Mouse (Mus musculus) kidney, postnatal 4 days (tissue): Measurements from ENCODE around the gene Ece2.

Source experiments
- DNase-seq, 2 experiments: peaks; one replicate each; pipeline ENCODE4 v3.0.0; 2021; ENCODE audit warnings: mixed read lengths in 2 of 2

Ece2 gene

DNA sequence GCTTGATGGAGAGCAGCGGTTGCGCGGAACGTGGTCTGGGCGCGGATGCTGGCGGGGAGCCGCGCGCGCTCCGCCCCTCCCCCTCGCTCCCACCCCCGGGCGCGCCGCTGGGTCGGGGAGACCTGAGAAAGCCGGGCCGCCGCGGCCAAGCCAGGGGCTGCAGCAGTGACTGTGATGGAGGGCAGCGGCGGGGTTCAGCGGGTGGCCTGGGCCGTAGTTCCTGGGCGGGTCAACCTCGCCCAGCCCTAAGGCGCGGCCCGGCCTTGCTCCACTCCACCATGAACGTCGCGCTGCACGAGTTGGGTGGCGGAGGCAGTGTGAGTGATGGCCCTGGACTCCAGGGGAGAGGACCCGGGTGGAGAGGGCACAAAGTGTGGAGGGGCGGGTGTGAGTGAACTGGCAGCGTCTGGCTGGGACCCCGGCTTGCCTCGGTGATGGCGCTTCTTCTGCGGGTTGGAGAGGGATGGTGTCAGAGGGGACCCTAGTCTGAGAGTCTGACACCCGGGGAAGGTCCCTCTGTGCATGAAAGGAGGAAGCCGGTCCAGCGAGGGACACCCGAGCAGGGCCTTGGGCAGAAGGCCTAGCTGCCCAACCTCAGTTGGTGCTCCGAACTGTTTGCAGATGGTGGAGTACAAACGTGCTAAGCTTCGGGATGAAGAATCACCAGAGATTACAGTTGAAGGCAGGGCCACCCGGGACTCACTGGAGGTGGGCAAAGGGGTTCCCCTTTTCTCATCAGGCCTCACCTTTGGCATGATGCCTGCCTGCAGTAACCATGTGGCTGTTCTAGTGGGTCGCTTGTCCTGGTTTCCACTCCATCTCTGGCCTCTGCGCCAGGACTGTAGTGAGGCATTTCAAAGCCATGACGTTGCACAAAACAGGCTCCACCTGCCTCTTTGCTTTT lies at the start of gene Ece2:
TSS of gene Ece2 (plus strand) at position 98 of the 904 bp plus-strand sequence.
- peak; percentile 46 to 52 for DNase-seq

- peak; percentile 19 to 20 for DNase-seq
These were observed 40.2 kb upstream of the Ece2 start, which contains the start of gene Vwa5b2 for GRCm38 (mm10) chr16:20589366-20589938. Vwa5b2 (plus strand) TSS chr16:20589471.

DNA sequence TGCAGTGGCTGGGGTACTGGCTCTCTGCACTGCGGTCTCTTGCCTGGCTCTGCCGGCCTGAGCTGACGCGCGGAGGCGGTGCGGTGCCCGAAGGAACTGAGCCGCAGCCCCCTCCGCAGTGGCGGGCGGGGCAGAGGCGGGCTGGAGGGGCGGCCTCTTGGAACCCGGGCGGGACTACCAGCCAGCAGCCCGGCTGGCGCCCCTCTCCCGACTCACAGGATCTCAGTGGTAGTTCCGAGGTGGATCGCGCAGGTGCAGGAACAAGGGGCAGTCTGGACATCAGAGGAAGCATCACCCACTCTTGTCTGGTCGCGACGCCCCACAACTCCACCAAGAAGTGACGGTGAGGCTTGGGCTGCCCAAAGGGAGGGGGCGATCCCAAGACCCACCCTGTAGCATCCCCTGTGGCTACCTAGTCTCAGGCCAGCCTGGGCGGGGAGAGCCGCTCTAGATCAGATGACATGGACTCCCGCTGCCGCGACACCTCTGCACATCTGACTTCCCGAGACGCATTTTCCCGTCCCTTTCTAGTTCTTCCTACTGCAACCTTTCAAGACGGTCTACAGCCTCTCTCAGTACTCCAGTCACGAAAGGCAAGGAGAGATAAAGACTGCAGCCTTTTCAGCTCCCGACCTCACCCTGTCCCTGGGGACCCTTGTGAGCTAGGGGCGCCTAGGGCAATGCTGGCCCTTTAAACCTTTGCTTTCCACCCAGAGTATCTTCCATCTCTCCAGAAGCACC lies 39.5 kb upstream of the Ece2 start:
- peak; percentile 51 to 64 for DNase-seq

GRCm38 (mm10) chr16:20590680-20591038 lies 39.0 kb upstream of the Ece2 start:
- DNase-seq, result peak; percentile 22 to 37

- peak; percentile 15 to 20 for DNase-seq
These were observed 38.4 kb upstream of the Ece2 start for GRCm38 (mm10) chr16:20591076-20591705.

DNA sequence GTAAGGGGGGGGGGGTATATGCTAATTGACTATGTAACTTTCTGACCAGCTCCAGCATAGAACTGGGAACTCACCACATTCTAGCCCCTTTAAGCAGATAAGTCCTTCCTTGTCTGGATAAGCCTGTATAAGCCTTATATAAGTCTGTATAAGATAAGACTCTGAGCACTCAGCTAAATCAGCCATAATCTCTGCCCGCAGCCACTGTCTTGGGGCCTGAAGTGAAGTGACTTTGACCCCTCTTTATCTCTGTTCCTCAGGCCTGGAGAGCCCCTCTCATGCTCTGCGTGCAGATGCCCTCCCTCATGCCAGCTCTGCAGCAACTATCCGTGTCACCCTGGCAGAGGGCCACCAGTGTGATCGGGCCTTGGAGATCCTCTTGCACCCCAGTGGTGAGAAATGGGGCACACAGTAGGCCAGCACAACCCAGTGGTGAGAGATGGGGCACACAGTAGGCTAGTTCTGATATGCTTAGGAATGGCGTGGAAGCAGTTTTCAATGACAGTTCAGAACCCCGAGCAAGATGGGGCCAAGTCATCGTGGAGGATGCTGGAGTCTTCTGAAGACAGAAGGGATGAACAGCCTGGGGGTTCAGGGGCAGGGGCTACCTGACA lies 34.5 kb upstream of the Ece2 start:
- no peak for DNase-seq

DNA sequence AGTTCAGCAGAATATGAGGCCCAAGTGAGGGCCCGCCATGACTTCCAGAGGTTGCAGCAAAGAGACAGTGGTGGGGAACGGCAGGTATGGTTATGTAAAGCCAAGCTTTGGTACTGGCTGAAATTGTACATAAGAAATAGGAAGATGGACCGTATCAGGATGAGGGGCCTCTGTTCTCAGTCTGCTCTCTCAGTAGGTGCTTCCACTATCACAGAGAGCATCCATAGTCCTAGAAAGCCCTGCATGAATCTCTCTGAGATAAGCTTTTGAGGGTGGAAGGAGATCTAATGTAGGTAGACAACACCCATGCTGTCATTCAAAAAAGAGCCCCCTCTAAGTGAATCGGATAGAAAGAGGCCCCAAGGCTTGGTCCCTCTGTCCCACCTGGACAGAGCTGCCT lies 33.9 kb upstream of the Ece2 start:
- DNase-seq, result no peak

DNA sequence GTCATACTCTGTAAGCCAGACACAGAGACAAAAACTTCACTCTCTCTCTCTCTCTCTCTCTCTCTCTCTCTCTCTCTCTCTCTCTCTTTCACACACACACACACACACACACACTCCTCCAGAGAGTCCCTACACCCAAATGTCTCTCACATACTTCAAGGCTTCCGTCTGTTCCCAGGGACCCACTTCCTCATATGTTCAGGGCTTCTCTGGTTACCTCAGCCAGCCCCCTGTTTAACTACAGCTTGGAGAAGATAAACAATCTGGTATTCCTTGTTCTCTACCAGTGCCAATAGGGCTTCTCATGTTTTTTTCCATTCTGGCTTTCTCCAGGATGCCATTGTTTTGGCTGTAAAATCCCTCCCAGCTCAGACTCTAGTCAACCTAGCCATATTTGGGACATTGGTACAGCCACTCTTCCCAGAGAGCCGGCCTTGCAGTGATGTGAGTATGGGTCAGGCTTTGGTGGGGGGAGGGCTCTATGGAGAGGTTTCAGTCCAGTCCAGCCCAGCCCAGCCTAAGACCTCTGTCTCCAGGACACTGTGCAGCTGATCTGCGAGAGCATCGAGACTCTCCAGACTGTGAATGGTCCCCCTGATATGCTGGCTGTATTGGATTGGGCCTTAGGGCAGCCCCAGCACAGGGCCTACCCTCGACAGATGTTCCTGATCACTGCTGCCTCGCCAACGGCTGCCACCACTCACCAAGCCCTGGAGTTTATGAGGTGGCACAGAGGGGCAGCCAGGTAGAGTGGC lies 32.8 kb upstream of the Ece2 start:
- no peak for DNase-seq

DNA sequence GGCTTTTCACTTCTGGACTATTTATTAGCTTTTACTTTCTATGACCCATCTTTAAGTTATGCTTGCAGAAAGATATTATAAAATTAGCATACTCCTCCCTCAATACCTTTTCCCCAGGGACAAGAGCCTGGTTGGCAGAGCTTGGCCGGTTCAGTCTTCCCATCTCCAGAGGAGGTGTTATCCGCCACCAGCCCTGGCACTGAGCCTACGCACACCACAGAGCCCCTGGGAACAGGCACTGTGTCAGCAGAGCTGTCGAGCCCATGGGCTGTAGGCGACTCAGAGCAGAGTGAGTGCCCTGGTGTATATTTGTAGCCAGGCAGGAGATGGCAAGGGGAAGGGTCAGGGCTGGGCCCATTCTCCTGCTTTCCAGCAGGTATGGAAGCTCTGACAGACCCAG lies 29.1 kb upstream of the Ece2 start:
- DNase-seq, result no peak

GRCm38 (mm10) chr16:20604705-20605104 lies 24.9 kb upstream of the Ece2 start:
- DNase-seq, result no peak

GRCm38 (mm10) chr16:20610501-20611356 lies 18.9 kb upstream of the Ece2 start:
- peak; percentile 80 to 87 for DNase-seq

DNA sequence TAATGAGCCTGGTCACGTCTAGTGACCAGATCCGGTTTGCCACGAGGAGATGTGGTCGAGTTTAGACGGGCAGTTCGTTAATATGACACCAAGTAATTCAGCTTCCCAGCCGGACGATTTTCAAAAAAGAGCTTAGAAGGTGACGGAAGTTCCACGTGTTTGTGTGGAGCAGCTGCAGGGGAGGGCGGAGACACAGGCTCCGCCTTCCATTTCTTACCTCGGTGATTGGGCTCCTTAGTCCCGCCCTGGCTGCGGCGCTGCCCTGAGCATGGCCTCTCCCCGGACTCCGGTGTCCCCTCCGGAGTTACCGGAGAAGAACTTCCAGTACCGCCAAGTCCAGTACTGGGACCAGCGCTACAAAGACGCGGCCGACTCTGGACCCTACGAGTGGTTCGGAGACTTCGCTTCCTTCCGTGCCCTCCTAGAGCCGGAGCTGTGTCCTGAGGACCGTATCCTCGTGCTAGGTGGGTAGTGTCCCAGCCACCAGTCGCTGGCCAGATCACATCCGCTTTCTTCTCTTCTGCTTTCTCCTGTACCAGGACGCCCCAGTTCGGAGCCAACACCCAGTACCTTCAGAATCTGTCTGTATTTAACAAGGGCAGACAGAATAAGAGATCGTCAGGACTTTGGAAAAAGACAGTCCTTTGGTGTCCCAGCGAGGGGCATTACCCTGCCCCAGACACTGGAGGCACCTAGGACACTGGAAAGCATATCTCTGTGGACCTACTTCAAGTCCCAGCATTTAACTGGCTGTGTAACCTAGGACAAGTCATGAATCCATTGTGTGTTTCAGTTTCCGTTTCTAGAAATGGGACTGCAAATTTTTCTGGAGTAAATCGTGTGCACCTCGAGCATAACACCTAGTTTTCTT lies 18.0 kb upstream of the Ece2 start, which contains the start of the genes Eef1akmt4, Gm49333 and Alg3:
TSS of gene Eef1akmt4 (plus strand) at position 237 of the 871 bp plus-strand sequence.
TSS of gene Gm49333 (plus strand) at position 254 of the 871 bp plus-strand sequence.
TSS of gene Alg3 (minus strand) at position 379 of the 871 bp plus-strand sequence.
- DNase-seq, result peak; percentile 86 to 92

GRCm38 (mm10) chr16:20619541-20620398 lies 9.9 kb upstream of the Ece2 start:
- DNase-seq, result peak; percentile 64 to 76

DNA sequence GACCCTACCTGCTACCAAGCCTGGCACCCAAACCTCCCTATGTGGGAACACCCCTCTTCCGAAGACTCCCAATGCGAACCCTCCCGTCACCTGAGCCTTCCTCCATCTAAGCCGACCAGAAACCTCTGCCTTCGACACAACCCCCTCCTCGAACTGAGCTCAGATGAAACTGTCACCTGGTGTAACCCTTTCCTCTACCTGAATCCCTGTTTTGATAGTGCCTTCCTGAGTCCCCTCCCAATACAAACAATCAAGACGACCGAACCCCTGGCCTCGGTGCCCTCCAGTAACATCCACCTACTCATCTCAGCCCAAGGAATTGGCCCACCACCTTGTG lies 9.3 kb upstream of the Ece2 start:
- DNase-seq, result no peak

GRCm38 (mm10) chr16:20620751-20621190 lies 8.9 kb upstream of the Ece2 start:
- peak in 1 of 2 experiments; percentile 21 for DNase-seq

- peak; percentile 76 to 80 for DNase-seq
These were observed 8.2 kb upstream of the Ece2 start, which contains the start of gene Camk2n2 for GRCm38 (mm10) chr16:20621191-20621990. Camk2n2 (minus strand) TSS chr16:20621287.

DNA sequence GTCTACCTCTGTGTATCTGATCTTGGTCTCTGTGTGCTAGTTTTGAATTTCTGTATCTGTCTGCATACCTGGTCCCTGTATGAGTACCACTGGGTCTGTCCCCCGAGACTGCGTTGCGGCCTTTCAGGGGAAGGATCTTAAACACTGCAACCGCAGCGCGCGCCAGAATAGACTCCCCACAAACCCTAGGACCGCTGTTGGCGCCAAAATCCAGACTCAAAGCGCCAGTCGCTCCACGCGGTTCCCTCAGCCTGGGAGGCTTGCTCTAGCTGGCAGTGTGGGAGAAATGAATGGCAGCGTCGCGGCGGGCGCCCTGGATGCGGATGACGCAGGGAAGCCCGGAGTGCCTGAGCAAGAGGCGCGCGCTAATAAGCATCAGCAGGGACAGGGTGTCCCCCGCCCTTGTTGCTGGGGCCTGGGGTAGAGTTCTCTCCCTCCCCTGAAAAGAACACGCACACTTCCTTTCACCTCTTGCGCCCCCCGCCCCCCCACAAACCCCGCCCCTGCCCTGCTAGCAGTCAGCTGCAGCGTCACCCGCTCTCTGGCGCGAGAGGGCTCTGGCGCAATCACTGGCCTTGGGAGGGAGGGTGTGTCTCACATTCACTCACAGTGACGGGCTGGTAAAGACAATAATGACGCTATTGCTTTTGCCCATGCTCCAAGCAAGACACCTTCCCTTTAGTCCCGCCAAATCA lies 7.5 kb upstream of the Ece2 start:
- DNase-seq, result peak; percentile 42 to 56
